ENCODE assay signal across 20 mouse cellular contexts in the genomic region with DNA sequence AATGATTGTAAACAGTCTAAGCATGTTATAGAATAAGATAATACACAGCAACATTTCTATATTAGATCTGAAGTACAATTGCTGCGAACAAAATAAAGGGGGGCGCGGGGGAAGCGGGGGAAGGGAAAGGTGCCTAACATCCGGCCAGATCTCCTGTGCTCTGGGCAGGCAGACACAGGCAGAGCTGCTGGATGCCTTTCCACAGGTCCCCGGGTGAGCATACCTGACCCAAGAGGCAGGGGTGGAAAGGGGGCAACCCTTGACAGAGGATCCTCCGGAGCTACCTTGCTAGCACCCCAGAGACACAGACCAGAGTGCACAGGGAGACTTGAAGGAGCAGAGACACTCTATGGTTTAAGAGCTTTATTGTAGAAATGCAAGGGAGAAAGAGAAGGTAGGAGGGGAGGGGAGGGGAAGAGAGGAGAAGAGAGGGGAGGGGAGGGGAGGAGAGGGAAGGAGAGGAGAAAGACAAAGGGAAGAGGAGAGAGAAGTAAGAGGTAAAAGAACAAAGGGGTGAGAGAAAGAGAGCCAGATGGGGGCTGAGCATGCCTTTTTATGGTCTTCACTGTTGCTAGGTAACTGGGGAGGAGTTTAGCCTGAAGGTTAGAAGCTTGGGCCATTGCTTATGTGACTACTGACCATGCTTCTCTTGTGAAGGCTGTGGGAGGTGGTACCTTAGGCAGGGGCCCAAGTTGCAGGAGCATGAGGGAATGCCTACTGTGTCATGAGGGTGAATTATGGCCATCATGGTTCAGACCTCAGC.
A peak's percentile ranks its signal among the peaks of the same experiment; 100 is the strongest.
DNase-seq lines count a peak whose midpoint lies in the region; ATAC-seq and TF ChIP-seq lines count a peak whose summit lies in the region.
"Had no signal": no experiment of that assay in that cellular context is flagged by ENCODE, and none has a peak within 500 bp of the region (broad histone marks: within the 10 kb centered on the region; RNA-seq: fewer than 3 reads in every experiment).

No protein-coding gene starts in this region.

- H3K4me1 ChIP-seq in forebrain, embryonic 10.5 days: peaks cover 8% of the 10 kb centered on the region
- no peaks in the 10 kb centered on the region for H3K4me1 ChIP-seq in forebrain, postnatal 0 days (ENCODE audit: insufficient read depth)
- no peaks in the 10 kb centered on the region; the same call in 1 of the 2 replicates for H3K4me1 ChIP-seq in forebrain, embryonic 13.5 days
- peaks cover 9% of the 10 kb centered on the region for H3K4me1 ChIP-seq in limb, embryonic 10.5 days
- H3K4me1 ChIP-seq in midbrain, embryonic 16.5 days (ENCODE audit: control insufficient read depth, insufficient read depth, low read length): peaks cover 2% of the 10 kb centered on the region; the same call in 1 of the 2 replicates
- H3K4me1 ChIP-seq: heart, embryonic 15.5 days; liver, embryonic 13.5 days; lung, embryonic 15.5 days had no signal

- H3K9ac ChIP-seq in forebrain, postnatal 0 days: no peak overlapping the region
- no peak overlapping the region for H3K9ac ChIP-seq in forebrain, embryonic 13.5 days
- H3K9ac ChIP-seq in midbrain, embryonic 16.5 days (ENCODE audit: low read depth, low read length): no peak overlapping the region
- H3K9ac ChIP-seq: embryonic facial prominence, embryonic 13.5 days; heart, embryonic 15.5 days; limb, embryonic 12.5 days; liver, embryonic 13.5 days; lung, embryonic 15.5 days had no signal

- H3K9me3 ChIP-seq in forebrain, embryonic 10.5 days: no peaks in the 10 kb centered on the region
- no peaks in the 10 kb centered on the region for H3K9me3 ChIP-seq in forebrain, postnatal 0 days (ENCODE audit: low read length)
- H3K9me3 ChIP-seq in forebrain, embryonic 13.5 days (replicated peaks): no peaks in the 10 kb centered on the region
- no peaks in the 10 kb centered on the region for H3K9me3 ChIP-seq in limb, embryonic 10.5 days (replicated peaks)
- no peaks in the 10 kb centered on the region for H3K9me3 ChIP-seq in midbrain, embryonic 16.5 days (replicated peaks; ENCODE audit: control insufficient read depth, low read length, poor library complexity, severe bottlenecking)
- H3K9me3 ChIP-seq: embryonic facial prominence, embryonic 13.5 days; heart, embryonic 15.5 days; limb, embryonic 12.5 days; liver, embryonic 13.5 days; lung, embryonic 15.5 days had no signal

- no peak for DNase-seq in forebrain, embryonic 10.5 days (ENCODE audit: extremely low spot score, low spot score)
- DNase-seq in forebrain, postnatal 0 days: no peak
- DNase-seq in limb, embryonic 10.5 days (ENCODE audit: low spot score): peak; percentile 29
- no peak for DNase-seq in lung, postnatal 25 days (ENCODE audit: low spot score)
- no peak for DNase-seq in frontal cortex, postnatal 14 days (ENCODE audit: low spot score in 2 of 2)
- no peak for DNase-seq in gastrocnemius, postnatal 36 days
- DNase-seq: adrenal gland, postnatal 14 days; cerebellum, adult 18-20 months; cerebellum, postnatal 36 days; heart, adult 18-20 months; kidney, adult 8-10 months; layer of hippocampus, postnatal 36 days; liver, embryonic 13.5 days; right cerebral cortex, adult 18-20 months had no signal

- WGBS in forebrain, embryonic 10.5 days: 78% methylated on average over 7 of the region's 7 CpGs
- WGBS in forebrain, postnatal 0 days: 72% methylated on average over 7 of the region's 7 CpGs
- WGBS in forebrain, embryonic 13.5 days: 76% methylated on average over 7 of the region's 7 CpGs
- 75% methylated on average over 7 of the region's 7 CpGs for WGBS in limb, embryonic 10.5 days
- WGBS in midbrain, embryonic 16.5 days: 67% methylated on average over 7 of the region's 7 CpGs

- no peak for ATAC-seq in forebrain, postnatal 0 days
- ATAC-seq in forebrain, embryonic 13.5 days: 0 out of 2 replicates have a peak, but pooled peaks have one; percentile 24
- peak; percentile 62; the same call in 1 of the 2 replicates for ATAC-seq in midbrain, embryonic 16.5 days

- H3K36me3 ChIP-seq in forebrain, embryonic 10.5 days (replicated peaks): no peaks in the 10 kb centered on the region
- H3K36me3 ChIP-seq in forebrain, postnatal 0 days (ENCODE audit: insufficient read depth): no peaks in the 10 kb centered on the region
- no peaks in the 10 kb centered on the region for H3K36me3 ChIP-seq in forebrain, embryonic 13.5 days (ENCODE audit: poor library complexity, severe bottlenecking)
- H3K36me3 ChIP-seq in limb, embryonic 10.5 days: no peaks in the 10 kb centered on the region
- no peaks in the 10 kb centered on the region for H3K36me3 ChIP-seq in midbrain, embryonic 16.5 days (ENCODE audit: control insufficient read depth, insufficient read depth, low read length)
- H3K36me3 ChIP-seq: embryonic facial prominence, embryonic 13.5 days; heart, embryonic 15.5 days; limb, embryonic 12.5 days; liver, embryonic 13.5 days; lung, embryonic 15.5 days had no signal

- peak overlapping the region; percentile 53; the same call in 1 of the 2 replicates for H3K27ac ChIP-seq in forebrain, embryonic 10.5 days
- no peak overlapping the region for H3K27ac ChIP-seq in forebrain, postnatal 0 days (ENCODE audit: low read depth, low read length)
- no peak overlapping the region for H3K27ac ChIP-seq in forebrain, embryonic 13.5 days
- peak overlapping the region; percentile 79 for H3K27ac ChIP-seq in limb, embryonic 10.5 days
- no peak overlapping the region for H3K27ac ChIP-seq in midbrain, embryonic 16.5 days (ENCODE audit: low read length)
- H3K27ac ChIP-seq: embryonic facial prominence, embryonic 13.5 days; heart, embryonic 15.5 days; limb, embryonic 12.5 days; liver, embryonic 13.5 days; lung, embryonic 15.5 days had no signal

- no peak for TF ChIP-seq CTCF in forebrain, postnatal 0 days (IDR thresholded peaks at IDR 0.05; ENCODE audit: low read depth)

- intact Hi-C loops in gastrocnemius, postnatal 36 days (cut with DNase I): no loop called here

- no peak overlapping the region for H3K4me3 ChIP-seq in forebrain, embryonic 10.5 days
- no peak overlapping the region for H3K4me3 ChIP-seq in forebrain, postnatal 0 days (ENCODE audit: low read depth, low read length)
- no peak overlapping the region for H3K4me3 ChIP-seq in forebrain, embryonic 13.5 days
- H3K4me3 ChIP-seq in limb, embryonic 10.5 days: no peak overlapping the region
- no peak overlapping the region for H3K4me3 ChIP-seq in midbrain, embryonic 16.5 days (ENCODE audit: low read depth, low read length)
- H3K4me3 ChIP-seq: embryonic facial prominence, embryonic 13.5 days; heart, embryonic 15.5 days; limb, embryonic 12.5 days; liver, embryonic 13.5 days; lung, embryonic 15.5 days had no signal

- no peak overlapping the region for H3K4me2 ChIP-seq in forebrain, postnatal 0 days (ENCODE audit: low read depth)
- no peak overlapping the region for H3K4me2 ChIP-seq in forebrain, embryonic 13.5 days
- H3K4me2 ChIP-seq in midbrain, embryonic 16.5 days (ENCODE audit: low read length): no peak overlapping the region
- H3K4me2 ChIP-seq: embryonic facial prominence, embryonic 13.5 days; heart, embryonic 15.5 days; limb, embryonic 12.5 days; liver, embryonic 13.5 days; lung, embryonic 15.5 days had no signal

- no peaks in the 10 kb centered on the region for H3K27me3 ChIP-seq in forebrain, embryonic 10.5 days (ENCODE audit: poor library complexity, severe bottlenecking)
- H3K27me3 ChIP-seq in forebrain, postnatal 0 days (ENCODE audit: insufficient read depth, low read length): no peaks in the 10 kb centered on the region
- no peaks in the 10 kb centered on the region for H3K27me3 ChIP-seq in forebrain, embryonic 13.5 days
- H3K27me3 ChIP-seq in limb, embryonic 10.5 days (ENCODE audit: low read depth, poor library complexity, severe bottlenecking): no peaks in the 10 kb centered on the region
- no peaks in the 10 kb centered on the region for H3K27me3 ChIP-seq in midbrain, embryonic 16.5 days (ENCODE audit: control insufficient read depth, insufficient read depth, low read depth, low read length)
- H3K27me3 ChIP-seq: embryonic facial prominence, embryonic 13.5 days; heart, embryonic 15.5 days; limb, embryonic 12.5 days; liver, embryonic 13.5 days; lung, embryonic 15.5 days had no signal

Comparison
In these comparisons a context has a peak if more than half of its experiments do, and no peak if none do; other contexts are left out.
1. H3K27ac ChIP-seq: peak in forebrain, embryonic 10.5 days (single experiment) and limb, embryonic 10.5 days (single experiment); none in forebrain, postnatal 0 days (single experiment), forebrain, embryonic 13.5 days (single experiment) and midbrain, embryonic 16.5 days (single experiment).